Mouse (Mus musculus) CD4-positive, CD25-positive, alpha-beta regulatory T cell, adult 4 months (primary cell): Measurements from ENCODE around the gene Sez6l. TPM values are rescaled to one million over a fixed set of nuclear protein-coding genes. Genes with fewer than 3 reads are reported as not detected.
A peak's percentile ranks its signal among the peaks of the same experiment; 100 is the strongest.
"Not testable (repeated sequence)": the region's sequence is repeated elsewhere in the genome, so short reads cannot be mapped to it uniquely, and the experiment has no call there.

Experiments
- ATAC-seq: one replicate; pipeline ENCODE4 v1.8.0; 2017
- polyA plus RNA-seq, 2 experiments: library from polyadenylated mRNA; unstranded; fragments of 100-300 nt; shearing (Covaris generic); gene quantifications; one replicate each; pipeline ENCODE4 v1.2.1; 2017

Gene Sez6l
- polyA plus RNA-seq, 2 experiments from 2014 or later: not detected

DNA sequence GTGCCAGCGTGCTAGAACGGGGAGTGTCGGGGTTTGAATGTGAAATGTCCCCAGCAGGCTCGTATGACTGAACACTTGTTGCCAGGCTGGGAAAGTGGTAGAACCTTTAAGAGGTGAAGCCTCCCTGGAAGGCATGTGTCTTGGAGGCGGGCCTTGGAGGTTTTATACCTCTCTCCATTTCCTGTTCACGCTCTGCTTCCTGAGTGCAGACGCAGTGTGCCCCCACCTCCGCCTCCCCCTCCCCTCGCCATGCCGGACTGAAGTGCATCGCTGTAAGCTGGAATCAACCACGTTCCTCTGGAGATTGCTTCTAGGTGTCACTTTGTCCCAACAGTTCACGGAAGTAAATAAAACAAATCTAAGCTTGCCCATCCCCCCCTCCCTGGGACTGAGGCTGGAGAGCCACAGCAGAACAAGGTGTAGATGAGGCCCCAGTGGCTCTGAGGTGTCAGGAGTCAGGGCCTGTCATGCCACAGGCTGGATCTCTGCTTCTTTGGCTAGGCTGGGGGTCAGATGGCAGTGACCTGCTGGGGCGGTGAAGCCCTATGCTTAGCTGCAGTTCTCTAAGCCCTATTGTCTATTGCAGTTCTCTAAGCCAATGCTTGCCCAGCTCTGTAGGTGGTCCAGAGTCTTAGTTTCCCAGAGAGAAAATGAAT, 145.7 kb downstream of the Sez6l start:
- peak; percentile 80 for ATAC-seq

DNA sequence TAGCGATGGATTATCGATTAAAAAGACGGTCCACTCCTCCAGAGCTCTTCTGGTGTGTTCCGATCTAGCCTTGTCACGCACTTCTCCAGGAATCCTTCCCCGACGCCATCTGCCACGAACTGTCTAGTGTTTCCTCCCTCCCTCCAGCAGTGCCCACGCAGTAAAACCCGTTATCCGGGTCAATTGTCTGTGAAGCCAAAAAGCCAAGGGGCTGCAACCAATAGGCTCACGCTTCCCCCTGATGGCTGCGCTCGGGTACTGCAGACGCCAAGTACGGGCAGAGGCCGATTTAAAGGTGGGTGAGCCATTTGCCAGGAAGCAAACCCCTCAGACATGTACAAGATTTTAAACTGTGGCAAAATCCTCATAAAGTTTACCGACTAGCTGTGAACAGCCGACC, 148.0 kb downstream of the Sez6l start:
- ATAC-seq: peak; percentile 64

GRCm38 (mm10) chr5:112427283-112427682, 149.7 kb downstream of the Sez6l start:
- ATAC-seq: no peak

DNA sequence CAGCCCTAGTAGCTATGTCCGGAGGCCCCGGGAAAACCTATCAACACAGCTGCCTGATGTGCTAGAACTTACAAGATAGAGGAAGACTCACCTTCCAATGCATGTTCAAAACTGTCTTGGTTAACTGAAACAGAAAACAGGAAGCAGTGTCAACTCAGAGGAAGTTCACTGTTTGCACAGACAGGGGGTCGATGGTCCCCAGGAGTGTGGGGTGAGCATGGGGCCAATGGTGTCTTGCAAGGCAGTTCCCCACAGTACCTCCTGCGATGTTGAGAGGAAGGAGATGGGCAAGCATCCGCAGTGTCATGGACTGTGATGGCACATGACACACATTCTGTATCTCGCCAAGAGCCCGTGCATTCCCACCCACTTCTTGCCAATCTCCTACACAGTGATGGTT, 150.3 kb downstream of the Sez6l start:
- ATAC-seq: no peak

DNA sequence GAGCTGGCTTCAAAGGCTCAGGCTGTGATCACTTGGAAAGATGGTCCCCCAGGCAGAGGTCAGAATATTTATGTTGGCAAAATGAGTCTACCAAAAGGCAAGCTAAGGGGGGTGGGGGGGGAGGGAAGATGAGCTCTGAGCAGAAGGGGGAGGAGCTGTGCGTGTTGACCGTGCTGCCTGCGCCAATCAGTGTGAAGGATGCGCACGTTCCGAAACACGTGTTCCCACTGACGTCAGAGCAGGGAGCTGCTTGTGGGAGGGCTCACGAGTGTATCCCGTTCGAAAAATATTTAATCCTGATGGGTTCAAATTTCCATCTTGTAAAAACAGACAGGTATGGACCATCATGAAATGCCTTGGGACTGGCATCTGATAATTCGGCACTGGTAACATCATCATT, 157.4 kb downstream of the Sez6l start:
- ATAC-seq: no peak

- no peak for ATAC-seq
Observed at GRCm38 (mm10) chr5:112418023-112418422, 159.0 kb downstream of the Sez6l start.

- no peak for ATAC-seq
Observed at GRCm38 (mm10) chr5:112416673-112417072, 160.3 kb downstream of the Sez6l start.

GRCm38 (mm10) chr5:112412781-112413180, 164.2 kb downstream of the Sez6l start:
- ATAC-seq: not testable (repeated sequence)

DNA sequence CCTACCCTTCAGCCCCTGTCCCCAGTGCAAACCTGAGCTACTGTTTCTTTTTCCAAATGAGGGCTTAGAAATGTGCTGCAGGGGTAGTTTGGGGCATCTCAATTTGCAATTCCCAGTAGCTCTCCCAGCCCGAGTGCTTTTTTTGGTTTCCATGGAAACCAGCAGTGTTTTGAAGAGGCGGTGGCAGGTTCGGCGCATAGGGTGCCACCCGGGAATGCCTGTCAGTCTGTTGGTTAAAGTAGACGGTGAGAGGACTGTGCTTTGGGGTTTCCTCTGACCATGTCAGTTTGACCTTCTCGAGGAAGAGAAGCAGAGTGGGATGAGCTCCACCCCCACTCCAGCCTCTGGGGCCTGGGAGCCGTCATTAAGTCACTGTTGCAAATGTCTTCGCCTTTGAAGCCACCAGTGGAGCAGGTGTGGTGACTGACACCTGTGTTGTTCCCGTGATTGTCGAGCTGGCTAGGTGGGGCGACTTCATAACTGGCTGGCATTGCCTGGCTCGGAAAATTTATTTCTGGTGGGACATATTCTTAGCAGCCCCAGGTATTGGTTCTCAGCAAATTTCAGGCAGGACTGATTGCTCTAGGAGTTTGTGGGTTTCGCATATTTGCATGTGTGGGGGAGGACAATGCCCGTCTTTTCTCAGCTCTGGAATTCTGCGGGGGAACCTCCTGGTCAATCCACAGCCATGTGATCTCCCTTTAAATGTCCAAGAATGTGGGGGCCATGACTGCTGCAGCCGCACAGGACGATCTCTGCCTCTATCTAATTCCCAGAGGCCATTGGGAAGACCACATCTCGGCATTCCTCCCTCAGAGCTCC, 165.3 kb downstream of the Sez6l start:
- no peak for ATAC-seq

DNA sequence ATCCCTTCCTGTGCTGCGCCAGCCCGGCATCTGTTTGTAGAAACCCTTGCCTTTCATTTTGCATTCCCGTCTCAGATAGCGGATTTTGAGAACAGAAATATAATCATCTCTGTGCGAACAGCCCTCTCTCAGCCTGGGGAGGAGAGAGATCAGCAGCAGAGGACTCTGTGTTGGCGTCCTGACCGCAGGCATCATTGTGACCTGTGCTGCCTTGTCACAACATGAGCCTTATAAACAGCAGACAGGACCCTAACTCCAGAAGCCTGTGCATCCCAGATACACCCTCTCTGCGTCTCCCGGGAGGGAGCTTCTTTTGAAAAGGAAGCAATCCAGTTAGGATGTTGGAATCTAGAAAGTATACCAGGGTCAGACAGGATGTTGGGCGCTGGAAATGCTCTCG, 165.9 kb downstream of the Sez6l start:
- ATAC-seq: no peak

GRCm38 (mm10) chr5:112409274-112409673, 167.7 kb downstream of the Sez6l start:
- ATAC-seq: no peak

DNA sequence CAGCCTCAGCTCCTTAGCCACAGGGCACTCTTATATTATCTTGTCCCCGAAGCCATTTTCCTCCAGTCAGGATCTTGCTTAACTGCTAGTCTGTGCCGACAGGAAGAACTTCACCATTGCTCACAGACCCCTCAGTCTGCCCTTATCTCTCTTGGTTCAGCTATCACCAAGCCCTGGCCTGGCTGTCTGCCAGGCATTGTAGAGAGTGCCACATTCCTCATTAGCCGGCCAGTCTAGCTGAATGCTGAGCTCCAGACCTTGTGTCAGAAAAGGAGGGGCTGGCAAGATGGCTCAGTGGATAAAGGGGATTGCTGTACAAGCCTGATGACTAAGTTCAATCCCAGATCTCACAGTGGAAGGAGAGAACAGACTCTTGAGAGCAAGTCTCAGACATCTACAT, 171.0 kb downstream of the Sez6l start:
- no peak for ATAC-seq

- no peak for ATAC-seq
Observed at GRCm38 (mm10) chr5:112402437-112402836, 174.5 kb downstream of the Sez6l start.

- ATAC-seq: no peak
Observed at GRCm38 (mm10) chr5:112399284-112399683, 177.7 kb downstream of the Sez6l start.

DNA sequence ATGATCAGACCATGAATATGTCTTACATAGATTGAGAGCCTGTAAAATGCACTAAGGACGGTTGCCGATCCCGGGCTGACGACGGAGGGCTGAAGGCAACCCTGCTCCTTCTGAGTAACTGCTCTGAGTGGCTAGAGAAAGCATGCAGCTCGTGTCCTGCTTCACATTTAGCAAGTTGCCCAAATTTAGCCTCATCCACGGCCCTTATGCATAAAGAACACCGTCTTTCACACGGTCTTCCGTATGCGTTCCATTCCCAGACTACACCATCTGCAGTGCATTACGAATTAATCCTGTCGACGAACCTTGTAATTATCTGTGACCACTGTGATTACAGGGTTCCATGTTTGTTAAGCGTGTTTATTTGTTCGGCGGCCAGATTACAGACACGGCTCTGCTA, 180.9 kb downstream of the Sez6l start:
- ATAC-seq: no peak

- no peak for ATAC-seq
Observed at GRCm38 (mm10) chr5:112394779-112395443, 182.1 kb downstream of the Sez6l start, which contains the start of gene Asphd2. Gene Asphd2, minus strand, starts transcription at chr5:112394866.

DNA sequence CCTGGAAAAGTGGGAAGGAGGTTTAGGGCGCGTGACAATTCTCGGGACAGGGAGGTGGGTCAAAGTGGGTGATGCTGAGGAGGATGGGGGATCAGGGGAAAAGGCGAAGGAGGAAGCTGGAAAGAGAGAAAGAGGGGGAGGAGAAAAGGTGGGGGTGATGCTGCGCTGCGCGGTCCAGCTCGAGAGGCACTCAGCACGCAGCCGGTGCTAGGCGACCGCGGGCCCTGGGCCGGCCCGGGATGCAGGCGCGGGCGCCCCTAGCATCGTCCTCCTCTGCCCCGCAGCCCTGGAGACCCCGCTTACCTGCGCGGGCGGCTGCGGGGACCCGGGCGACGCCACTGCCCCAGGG, 182.6 kb downstream of the Sez6l start:
- ATAC-seq: no peak

- ATAC-seq: no peak
Observed at GRCm38 (mm10) chr5:112393741-112394414, 183.1 kb downstream of the Sez6l start.

GRCm38 (mm10) chr5:112391676-112392323, 185.2 kb downstream of the Sez6l start:
- no peak for ATAC-seq

- ATAC-seq: no peak
Observed at GRCm38 (mm10) chr5:112391002-112391401, 186.0 kb downstream of the Sez6l start.

- ATAC-seq: no peak
Observed at GRCm38 (mm10) chr5:112389352-112389751, 187.6 kb downstream of the Sez6l start.

DNA sequence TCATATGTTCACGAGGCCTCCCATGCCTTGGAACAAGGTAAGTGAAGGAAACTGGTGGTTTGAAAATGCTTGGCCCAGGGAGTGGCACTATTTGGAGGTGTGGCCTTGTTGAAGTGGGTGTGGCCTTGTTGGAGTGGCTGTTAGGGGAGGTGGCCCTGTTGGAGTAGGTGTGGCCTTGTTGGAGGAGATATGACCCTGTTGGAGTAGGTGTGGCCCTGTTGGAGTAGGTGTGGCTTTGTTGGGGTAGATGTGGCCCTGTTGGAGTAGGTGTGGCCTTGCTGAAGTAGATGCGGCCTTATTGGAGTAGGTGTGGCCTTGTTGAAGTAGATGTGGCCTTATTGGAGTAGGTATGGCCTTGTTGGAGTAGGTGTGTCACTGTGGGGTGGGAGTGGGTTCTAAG, 191.0 kb downstream of the Sez6l start:
- no peak for ATAC-seq
